ENCODE assay signal across 1 mouse cellular context in the genomic region with DNA sequence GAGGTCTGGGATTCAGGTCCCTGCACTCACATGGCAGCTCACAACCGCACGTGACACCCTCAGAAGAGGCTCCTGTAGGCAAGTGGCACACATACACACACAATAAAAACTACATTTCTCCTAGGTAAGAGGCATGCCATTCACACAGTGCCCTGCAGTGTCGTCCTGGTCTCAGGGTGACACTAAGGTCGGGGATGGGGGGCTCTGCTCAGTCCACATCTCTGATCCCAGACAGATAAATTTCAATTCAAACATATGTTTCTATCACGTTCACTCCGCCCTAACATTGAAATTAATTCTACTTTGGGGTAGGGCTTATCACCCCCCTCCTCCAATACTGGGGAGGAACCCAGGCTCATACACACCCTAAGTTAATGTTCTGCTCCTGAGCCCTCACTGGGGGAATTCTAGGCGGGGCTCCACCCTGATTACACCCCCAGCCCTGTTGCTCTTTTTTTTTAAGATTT.
TF ChIP-seq lines count a peak whose summit lies in the region.

No protein-coding gene starts in this region.

TF ChIP-seq in MEL, 35 proteins besides CTCF, POLR2A, EP300 and RAD21:
- TF ChIP-seq ZNF384 (IDR thresholded peaks at IDR 0.05; ENCODE audit: low read depth, low read length), result 0 out of 2 replicates have a peak, but pooled peaks have one; percentile 26
- no peak for TF ChIP-seq ZMIZ1 (IDR thresholded peaks at IDR 0.05; ENCODE audit: low read depth, low read length)
- TF ChIP-seq CHD1 (IDR thresholded peaks at IDR 0.05; ENCODE audit: low read depth, low read length), result no peak
- TF ChIP-seq POLR2AphosphoS5 (IDR thresholded peaks at IDR 0.05; ENCODE audit: borderline replicate concordance, low read depth, low read length), result no peak
- no peak for TF ChIP-seq HCFC1 (IDR thresholded peaks at IDR 0.05; ENCODE audit: low read depth, low read length)
- TF ChIP-seq MAX (IDR thresholded peaks at IDR 0.05; ENCODE audit: low read length), result no peak
